ENCODE assay signal across 28 mouse cellular contexts in the genomic region with DNA sequence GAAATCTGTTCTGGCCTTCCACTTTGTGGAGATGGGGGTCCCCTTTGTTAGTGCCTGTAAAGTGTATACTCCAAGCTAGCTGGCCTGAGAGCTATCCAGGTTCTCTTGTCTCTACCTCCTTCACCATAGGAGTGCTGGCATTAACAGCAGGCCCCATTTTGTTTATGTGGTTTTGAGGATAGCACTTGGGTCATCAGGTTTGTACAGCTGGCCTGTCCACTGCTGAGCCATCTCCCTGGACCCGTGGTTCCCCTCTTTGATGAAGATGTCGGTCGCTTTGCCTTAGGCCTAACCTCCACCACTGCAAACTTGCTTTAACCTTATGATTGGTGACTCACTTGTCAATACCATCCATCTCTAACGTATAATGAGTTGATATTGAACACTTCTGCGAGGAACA. TPM values are rescaled to one million over a fixed set of nuclear protein-coding genes. Genes with fewer than 3 reads are reported as not detected.
DNase-seq lines count a peak whose midpoint lies in the region; ATAC-seq and TF ChIP-seq lines count a peak whose summit lies in the region.
"Had no signal": no experiment of that assay in that cellular context is flagged by ENCODE, and none has a peak within 500 bp of the region (broad histone marks: within the 10 kb centered on the region; RNA-seq: fewer than 3 reads in every experiment).

No protein-coding gene starts in this region.

- peak; percentile 22 for DNase-seq in forebrain, embryonic 11.5 days (ENCODE audit: low spot score)
- DNase-seq in liver, adult 2 months (ENCODE audit: extremely low read depth, low read depth, low spot score), result peak; percentile 26
- no peak for DNase-seq in liver, postnatal 0 days
- DNase-seq: adrenal gland, adult 8-10 months; adrenal gland, postnatal 14 days; adrenal gland, postnatal 36 days; B cell, adult 2 months; cerebellum, adult 11 months; cerebellum, adult 18-20 months; cerebellum, adult 8-10 months; cerebellum, adult 9-11 months; cerebellum, postnatal 14 days; cerebellum, postnatal 36 days; embryo, embryonic 11 days had no signal

- no peak overlapping the region for H3K4me2 ChIP-seq in forebrain, embryonic 11.5 days (ENCODE audit: low read depth, low read length, severe bottlenecking)
- no peak overlapping the region for H3K4me2 ChIP-seq in forebrain, embryonic 12.5 days
- no peak overlapping the region for H3K4me2 ChIP-seq in liver, postnatal 0 days (ENCODE audit: low read depth, low read length)
- H3K4me2 ChIP-seq: embryonic facial prominence, embryonic 13.5 days; embryonic facial prominence, embryonic 15.5 days had no signal

- H3K27me3 ChIP-seq in forebrain, embryonic 11.5 days (ENCODE audit: control insufficient read depth, insufficient read depth, low read length), result no peaks in the 10 kb centered on the region
- H3K27me3 ChIP-seq in forebrain, embryonic 12.5 days, result no peaks in the 10 kb centered on the region
- H3K27me3 ChIP-seq in liver, adult 2 months (ENCODE audit: control insufficient read depth, insufficient read depth, low read length), result no peaks in the 10 kb centered on the region
- H3K27me3 ChIP-seq in liver, postnatal 0 days (ENCODE audit: insufficient read depth, low read length), result no peaks in the 10 kb centered on the region
- H3K27me3 ChIP-seq: Patski had no signal

- no peak for TF ChIP-seq CTCF in liver, adult 2 months (IDR thresholded peaks at IDR 0.05; ENCODE audit: low read depth, low read length)
- no peak for TF ChIP-seq CTCF in liver, postnatal 0 days (IDR thresholded peaks at IDR 0.05; ENCODE audit: low read depth)

- no peak for TF ChIP-seq EP300 in liver, postnatal 0 days (IDR thresholded peaks at IDR 0.05; ENCODE audit: low read depth)

- ATAC-seq in forebrain, embryonic 11.5 days (replicated peaks; ENCODE audit: low FRiP score), result no peak
- no peak for ATAC-seq in forebrain, embryonic 12.5 days (ENCODE audit: low FRiP score)
- ATAC-seq in liver, postnatal 0 days, result no peak
- ATAC-seq: activated CD4-positive, CD25-positive, alpha-beta regulatory T cell, adult 4 months; CD4-positive, CD25-positive, alpha-beta regulatory T cell, adult 4 months; forebrain, embryonic 14.5 days; forebrain, embryonic 16.5 days; Patski had no signal

- H3K4me3 ChIP-seq in forebrain, embryonic 11.5 days (ENCODE audit: low read depth, low read length), result no peak overlapping the region
- H3K4me3 ChIP-seq in forebrain, embryonic 12.5 days (replicated peaks), result no peak overlapping the region
- H3K4me3 ChIP-seq in liver, adult 2 months (ENCODE audit: insufficient read depth, low read depth, low read length), result no peak overlapping the region
- no peak overlapping the region for H3K4me3 ChIP-seq in liver, postnatal 0 days (ENCODE audit: low read depth, low read length)
- H3K4me3 ChIP-seq in brown adipose tissue, adult 24 weeks (ENCODE audit: insufficient read depth, low read depth, low read length), result 0 out of 2 replicates have a peak overlapping the region, but pooled peaks have one; percentile 37
- H3K4me3 ChIP-seq: embryonic facial prominence, embryonic 13.5 days; embryonic facial prominence, embryonic 15.5 days; erythroblast, embryonic 14.5 days; forebrain, embryonic 10.5 days had no signal

- H3K36me3 ChIP-seq in forebrain, embryonic 11.5 days (ENCODE audit: control insufficient read depth, insufficient read depth, low read length), result no peaks in the 10 kb centered on the region
- no peaks in the 10 kb centered on the region for H3K36me3 ChIP-seq in forebrain, embryonic 12.5 days (replicated peaks)
- H3K36me3 ChIP-seq in liver, adult 2 months (ENCODE audit: control insufficient read depth, insufficient read depth, low read length), result peaks cover 29% of the 10 kb centered on the region
- H3K36me3 ChIP-seq in liver, postnatal 0 days (replicated peaks; ENCODE audit: insufficient read depth, low read length), result no peaks in the 10 kb centered on the region
- H3K36me3 ChIP-seq: embryonic facial prominence, embryonic 13.5 days; embryonic facial prominence, embryonic 15.5 days; forebrain, embryonic 10.5 days; G1E had no signal

- TF ChIP-seq POLR2A in liver, adult 2 months (IDR thresholded peaks at IDR 0.05; ENCODE audit: extremely low read depth, insufficient read depth, low read length), result no peak

- peaks cover 66% of the 10 kb centered on the region for H3K79me2 ChIP-seq in liver, adult 2 months (ENCODE audit: control insufficient read depth, insufficient read depth, low read length)

- no peak overlapping the region for H3K9ac ChIP-seq in forebrain, embryonic 11.5 days (ENCODE audit: low read length)
- no peak overlapping the region for H3K9ac ChIP-seq in forebrain, embryonic 12.5 days
- peak overlapping the region; percentile 31; the same call in 1 of the 2 replicates for H3K9ac ChIP-seq in liver, adult 2 months (ENCODE audit: low read depth, low read length)
- no peak overlapping the region for H3K9ac ChIP-seq in liver, postnatal 0 days (replicated peaks)
- H3K9ac ChIP-seq: embryonic facial prominence, embryonic 13.5 days; embryonic facial prominence, embryonic 15.5 days had no signal

- no peaks in the 10 kb centered on the region for H3K9me3 ChIP-seq in forebrain, embryonic 11.5 days (ENCODE audit: control insufficient read depth, low read length)
- H3K9me3 ChIP-seq in forebrain, embryonic 12.5 days, result no peaks in the 10 kb centered on the region
- H3K9me3 ChIP-seq in liver, postnatal 0 days (ENCODE audit: low read length), result no peaks in the 10 kb centered on the region
- H3K9me3 ChIP-seq: embryonic facial prominence, embryonic 15.5 days; forebrain, embryonic 10.5 days; G1E had no signal

- H3K4me1 ChIP-seq in forebrain, embryonic 11.5 days (replicated peaks; ENCODE audit: control insufficient read depth, insufficient read depth, low read length), result no peaks in the 10 kb centered on the region
- H3K4me1 ChIP-seq in forebrain, embryonic 12.5 days, result no peaks in the 10 kb centered on the region
- H3K4me1 ChIP-seq in liver, adult 2 months (ENCODE audit: control insufficient read depth, insufficient read depth, low read length), result peaks cover 67% of the 10 kb centered on the region
- H3K4me1 ChIP-seq in liver, postnatal 0 days (ENCODE audit: insufficient read depth), result peaks cover 7% of the 10 kb centered on the region; the same call in 1 of the 2 replicates
- H3K4me1 ChIP-seq in brown adipose tissue, adult 24 weeks (ENCODE audit: control insufficient read depth, insufficient read depth, insufficient read length, low read length), result no peaks in the 10 kb centered on the region
- H3K4me1 ChIP-seq: embryonic facial prominence, embryonic 13.5 days; embryonic facial prominence, embryonic 15.5 days; forebrain, embryonic 10.5 days had no signal

- 88% methylated on average over 5 of the region's 5 CpGs for WGBS in forebrain, embryonic 11.5 days
- 94% methylated on average over 5 of the region's 5 CpGs for WGBS in forebrain, embryonic 12.5 days
- WGBS in liver, adult 2 months, result 44% methylated on average over 5 of the region's 5 CpGs
- 75% methylated on average over 5 of the region's 5 CpGs for WGBS in liver, postnatal 0 days (ENCODE audit: insufficient replicate concordance)

- no peak overlapping the region for H3K27ac ChIP-seq in forebrain, embryonic 11.5 days (ENCODE audit: low read depth, low read length)
- no peak overlapping the region for H3K27ac ChIP-seq in forebrain, embryonic 12.5 days
- peak overlapping the region; percentile 86; the same call in 1 of the 2 replicates for H3K27ac ChIP-seq in liver, adult 2 months (replicated peaks; ENCODE audit: insufficient read depth, low read depth, low read length)
- H3K27ac ChIP-seq in liver, postnatal 0 days (ENCODE audit: low read depth), result no peak overlapping the region
- H3K27ac ChIP-seq in brown adipose tissue, adult 24 weeks (replicated peaks; ENCODE audit: low read depth, low read length), result no peak overlapping the region; the same call in 1 of the 2 replicates
- H3K27ac ChIP-seq: embryonic facial prominence, embryonic 13.5 days; embryonic facial prominence, embryonic 15.5 days; forebrain, embryonic 10.5 days had no signal

RNA-seq across cellular contexts. Expression of gene Ppara, which starts 13.2 kb away (rescaled TPM):
- polyA plus RNA-seq in forebrain, embryonic 11.5 days (2014; fragmentation: Nextera tagmentation; extraction: Ambion mirVana), result 0.31 and 0.51 TPM in 2 replicates
- 0.53 and 0.74 TPM in 2 replicates for polyA plus RNA-seq in forebrain, embryonic 12.5 days (2016; fragmentation: Nextera tagmentation; extraction: Ambion mirVana)
- total RNA-seq in liver, adult 2 months (2014; rRNA removed), result 184 and 206 TPM in 2 replicates
- polyA plus RNA-seq in liver, adult 2 months (2012; rRNA removed), result 36.2 and 39.8 TPM in 2 replicates
- polyA plus RNA-seq in liver, postnatal 0 days (2015; fragmentation: Nextera tagmentation; extraction: Ambion mirVana), result 169 and 185 TPM in 2 replicates
- polyA plus RNA-seq in brown adipose tissue, adult 24 weeks (2012; ENCODE audit: insufficient read depth, insufficient read length, missing spikeins), result 53.5 and 108 TPM in 2 replicates
- total RNA-seq: CH12.LX; common myeloid progenitor, adult 5-6 weeks had no signal
- polyA plus RNA-seq: erythroblast, embryonic 14.5 days; G1E had no signal

Comparison
In these comparisons a context has a peak if more than half of its experiments do, and no peak if none do; other contexts are left out.
1. RNA of gene Ppara, which starts 13.2 kb away (polyA plus RNA-seq): 169 to 185 TPM in liver, postnatal 0 days, 53.5 to 108 TPM in brown adipose tissue, adult 24 weeks and 36.2 to 39.8 TPM in liver, adult 2 months; 0.53 to 0.74 TPM in forebrain, embryonic 12.5 days and 0.31 to 0.51 TPM in forebrain, embryonic 11.5 days; every median in the first group is over 10 times any median in the second.